Mouse (Mus musculus): Measurements from ENCODE around the gene Map3k15.

DNA sequence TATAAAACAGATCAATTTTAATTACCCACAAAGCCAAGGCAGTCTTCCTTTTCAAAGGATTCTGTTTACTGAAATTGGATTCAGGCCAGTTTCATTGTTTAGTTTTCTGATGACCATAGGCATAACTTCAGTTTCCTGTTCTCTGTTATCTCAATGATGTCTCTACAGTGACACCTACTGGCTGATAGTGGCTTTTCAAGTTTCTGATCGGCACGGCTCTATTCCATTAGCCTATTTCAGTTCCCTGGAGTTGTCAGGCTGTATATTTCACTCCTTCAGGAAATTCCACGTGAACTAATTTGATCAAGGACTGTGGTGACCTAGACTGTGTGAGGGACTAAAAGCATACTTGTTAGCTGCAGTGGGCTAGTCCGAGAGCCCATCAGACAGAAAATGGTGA is 25.0 kb upstream of the Map3k15 start:
- TF ChIP-seq GATA1 (IDR thresholded peaks at IDR 0.05; ENCODE audit: borderline replicate concordance, low read length) (no peak), FLI1 (IDR thresholded peaks at IDR 0.05; ENCODE audit: low read length) (no peak)

All from megakaryocyte, embryonic 14.5 days (primary cell).